Mouse (Mus musculus) midbrain, embryonic 14.5 days (tissue): ENCODE measurements at regions not wholly inside any gene's neighbourhood (a gene's known extent, or its start where the extent isn't known, plus 50 kb on each side); places are given as distances from the start of the nearest gene placed in this dataset.
A peak's percentile ranks its signal among the peaks of the same experiment; 100 is the strongest.

Experiments used
- ATAC-seq: fragments of 200-750 bp; cut with Nextera tagmentation; 2 replicates; pipeline ENCODE4 v1.8.0; 2017; ENCODE audit warnings: moderate number of reproducible peaks, moderate library complexity; ENCODE audit not compliant: low FRiP score, low TSS enrichment
- DNase-seq: peaks from one replicate; pipeline ENCODE4 v3.0.0-alpha.2; 2015
- H3K27ac ChIP-seq: fragments of 300-500 bp; sonication (generic); replicated peaks from 2 replicates; pipeline ENCODE4 v1.5.1; 2014; ENCODE audit warnings: mild to moderate bottlenecking, low read depth, low read length, moderate library complexity
- H3K27me3 ChIP-seq: fragments of 300-500 bp; sonication (generic); 2 replicates; pipeline ENCODE4 v1.6.1; 2014; ENCODE audit warnings: low read length, control low read depth, mixed read lengths; ENCODE audit not compliant: control insufficient read depth, insufficient read depth
- H3K36me3 ChIP-seq: fragments of 300-500 bp; sonication (generic); 2 replicates; pipeline ENCODE4 v1.6.1; 2014; ENCODE audit warnings: low read length, control low read depth; ENCODE audit not compliant: control insufficient read depth, insufficient read depth
- H3K4me1 ChIP-seq: fragments of 300-500 bp; sonication (generic); 2 replicates; pipeline ENCODE4 v1.6.1; 2014; ENCODE audit warnings: mild to moderate bottlenecking, antibody characterized with exemption, low read length, control low read depth; ENCODE audit not compliant: control insufficient read depth, insufficient read depth
- H3K4me2 ChIP-seq: fragments of 300-500 bp; sonication (generic); 2 replicates; pipeline ENCODE4 v1.6.1; 2014; ENCODE audit warnings: mild to moderate bottlenecking, low read length, moderate library complexity
- H3K4me3 ChIP-seq: fragments of 300-500 bp; sonication (generic); replicated peaks from 2 replicates; pipeline ENCODE4 v1.5.1; 2014; ENCODE audit warnings: low read depth, low read length
- H3K9ac ChIP-seq: fragments of 300-500 bp; sonication (generic); replicated peaks from 2 replicates; pipeline ENCODE4 v1.6.1; 2014; ENCODE audit warnings: mild to moderate bottlenecking, low read length, moderate library complexity
- H3K9me3 ChIP-seq: fragments of 300-500 bp; sonication (generic); 2 replicates; pipeline ENCODE4 v1.6.1; 2016; ENCODE audit warnings: low read length, control low read depth, mixed read lengths; ENCODE audit not compliant: control insufficient read depth
- WGBS: fragments of 180-500 bp; shearing (Covaris S2); extraction: QIAGEN DNeasy Blood & Tissue Kit; methylation state at CpG from one replicate; pipeline ENCODE4 v1.1.7; 2014; 5-methylcytosine and 5-hydroxymethylcytosine counted together

GRCm38 (mm10) chr1:15007663-15008344 lies 1085.3 kb downstream of the 4930444P10Rik start:
- peak; percentile 84 for DNase-seq
- no peak overlapping the region for H3K9ac ChIP-seq
- H3K27ac ChIP-seq = no peak overlapping the region
- H3K4me3 ChIP-seq = no peak overlapping the region
- no peaks in the 10 kb centered on the region for H3K9me3 ChIP-seq
- no peaks in the 10 kb centered on the region for H3K36me3 ChIP-seq
- no peaks in the 10 kb centered on the region for H3K4me1 ChIP-seq
- H3K4me2 ChIP-seq = no peak overlapping the region
- ATAC-seq = peak; percentile 64; the same call in 1 of the 2 replicates
- no peaks in the 10 kb centered on the region for H3K27me3 ChIP-seq
- 4% methylated on average over 3 of the region's 3 CpGs for WGBS

GRCm38 (mm10) chr1:14995348-14995747 lies 1097.8 kb downstream of the 4930444P10Rik start:
- DNase-seq (no peak), ATAC-seq (no peak)
- Histone ChIP-seq H3K4me1 (no peaks in the 10 kb centered on the region), H3K27ac (no peak overlapping the region), H3K9ac (no peak overlapping the region), H3K9me3 (no peaks in the 10 kb centered on the region), H3K4me2 (no peak overlapping the region), H3K36me3 (no peaks in the 10 kb centered on the region), H3K27me3 (no peaks in the 10 kb centered on the region), H3K4me3 (no peak overlapping the region)
- WGBS = 95% methylated on average over 3 of the region's 3 CpGs

- WGBS = 49% methylated on average over 6 of the region's 6 CpGs
- Histone ChIP-seq H3K27ac (no peak overlapping the region), H3K4me2 (no peak overlapping the region), H3K27me3 (no peaks in the 10 kb centered on the region), H3K4me1 (no peaks in the 10 kb centered on the region), H3K9me3 (no peaks in the 10 kb centered on the region), H3K9ac (no peak overlapping the region), H3K36me3 (no peaks in the 10 kb centered on the region), H3K4me3 (no peak overlapping the region)
- peak; percentile 58; the same call in 1 of the 2 replicates for ATAC-seq
- peak; percentile 50 for DNase-seq
Observed at GRCm38 (mm10) chr1:14980093-14980711, 1112.9 kb downstream of the 4930444P10Rik start.
